Mouse (Mus musculus) thymus, adult 18-20 months (tissue): Measurements from ENCODE around the gene Tjp1.

Source experiments
- DNase-seq, 2 experiments: peaks; one replicate each; pipeline ENCODE4 v3.0.0; 2022; ENCODE audit warnings: mixed read lengths in 2 of 2

Gene Tjp1

GRCm38 (mm10) chr7:65430401-65430800 lies 97.2 kb downstream of the Tjp1 start:
- no peak for DNase-seq

GRCm38 (mm10) chr7:65424519-65424918 lies 103.1 kb downstream of the Tjp1 start:
- DNase-seq, result no peak

GRCm38 (mm10) chr7:65422456-65422855 lies 105.1 kb downstream of the Tjp1 start:
- DNase-seq, result no peak

- DNase-seq, result no peak
Observed at GRCm38 (mm10) chr7:65421451-65421850, 106.1 kb downstream of the Tjp1 start.

GRCm38 (mm10) chr7:65419926-65420325 lies 107.7 kb downstream of the Tjp1 start:
- DNase-seq, result no peak

- DNase-seq, result no peak
Observed at GRCm38 (mm10) chr7:65419012-65419411, 108.6 kb downstream of the Tjp1 start.

- no peak for DNase-seq
Observed at GRCm38 (mm10) chr7:65418366-65418911, 109.1 kb downstream of the Tjp1 start.

GRCm38 (mm10) chr7:65417231-65418100 lies 110.1 kb downstream of the Tjp1 start:
- no peak for DNase-seq

- no peak for DNase-seq
Observed at GRCm38 (mm10) chr7:65416506-65416905, 111.1 kb downstream of the Tjp1 start.

GRCm38 (mm10) chr7:65413946-65414945 lies 113.3 kb downstream of the Tjp1 start:
- no peak for DNase-seq

- no peak for DNase-seq
Observed at GRCm38 (mm10) chr7:65410668-65411067, 116.9 kb downstream of the Tjp1 start.

GRCm38 (mm10) chr7:65406427-65406826 lies 121.2 kb downstream of the Tjp1 start:
- no peak for DNase-seq

- no peak for DNase-seq
Observed at GRCm38 (mm10) chr7:65402516-65402915, 125.1 kb downstream of the Tjp1 start.

GRCm38 (mm10) chr7:65401622-65402021 lies 126.0 kb downstream of the Tjp1 start:
- no peak for DNase-seq

- DNase-seq, result no peak
Observed at GRCm38 (mm10) chr7:65395891-65396290, 131.7 kb downstream of the Tjp1 start.

GRCm38 (mm10) chr7:65395166-65395565 lies 132.4 kb downstream of the Tjp1 start:
- DNase-seq, result no peak

GRCm38 (mm10) chr7:65394672-65395071 lies 132.9 kb downstream of the Tjp1 start:
- DNase-seq, result no peak

GRCm38 (mm10) chr7:65393704-65394452 lies 133.7 kb downstream of the Tjp1 start:
- DNase-seq, result no peak

GRCm38 (mm10) chr7:65392986-65393385 lies 134.6 kb downstream of the Tjp1 start:
- DNase-seq, result no peak

GRCm38 (mm10) chr7:65389539-65389938 lies 138.0 kb downstream of the Tjp1 start:
- no peak for DNase-seq

- DNase-seq, result no peak
Observed at GRCm38 (mm10) chr7:65388243-65389013, 139.2 kb downstream of the Tjp1 start.
